Mouse (Mus musculus) T-helper 17 cell (primary cell): ENCODE measurements at regions not wholly inside any gene's neighbourhood (a gene's known extent, or its start where the extent isn't known, plus 50 kb on each side); places are given as distances from the start of the nearest gene placed in this dataset.
"Not testable (repeated sequence)": the region's sequence is repeated elsewhere in the genome, so short reads cannot be mapped to it uniquely, and the experiment has no call there.

Experiments used
- in situ Hi-C, 2 experiments: fragments of 300-600 bp; cut with MboI, MseI; formaldehyde crosslinking; loops; 1 replicate in 1 of 2; 2 replicates in 1 of 2; pipeline ENCODE4 v1.15.1; 2025; ENCODE audit warnings: high pct_unique_total_duplicates in 2 of 2

DNA sequence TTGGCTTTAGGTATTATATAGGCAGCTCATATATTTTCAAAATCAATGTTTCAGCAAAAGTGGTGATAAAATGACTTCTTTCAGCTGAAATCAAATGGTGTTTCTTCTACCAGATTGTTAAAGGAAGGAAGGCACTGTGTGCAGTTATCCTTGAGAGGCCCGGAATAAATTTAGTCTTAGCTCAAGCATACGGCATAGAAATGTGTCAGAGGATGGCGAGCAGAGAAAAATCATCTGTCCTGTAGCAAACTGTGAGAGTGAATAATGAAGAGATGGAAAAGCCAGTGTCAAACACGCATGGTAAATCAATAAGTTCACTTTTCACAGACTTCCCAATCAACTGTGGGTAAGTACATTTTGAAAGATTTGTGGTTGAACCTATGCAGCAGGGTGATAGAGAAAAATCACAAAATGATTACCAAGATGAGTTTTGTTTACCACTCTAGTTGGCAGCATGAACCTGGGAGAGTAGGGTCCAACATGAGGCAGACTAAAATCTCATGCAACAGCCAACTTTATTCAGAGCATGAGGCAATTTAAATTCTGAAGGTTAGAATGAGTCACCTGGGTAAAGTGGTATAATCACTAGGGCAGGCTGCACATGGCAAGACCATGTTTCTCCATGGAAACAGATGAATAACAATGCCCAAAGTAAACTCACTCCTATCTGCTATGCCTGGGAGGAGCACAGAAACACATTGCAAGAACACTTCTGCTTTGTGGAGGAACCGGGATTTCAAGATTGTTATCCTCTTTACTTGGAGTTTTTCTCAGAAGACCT is 55.7 kb downstream of the AI429214 start:
- in situ Hi-C loops = no loop called here

DNA sequence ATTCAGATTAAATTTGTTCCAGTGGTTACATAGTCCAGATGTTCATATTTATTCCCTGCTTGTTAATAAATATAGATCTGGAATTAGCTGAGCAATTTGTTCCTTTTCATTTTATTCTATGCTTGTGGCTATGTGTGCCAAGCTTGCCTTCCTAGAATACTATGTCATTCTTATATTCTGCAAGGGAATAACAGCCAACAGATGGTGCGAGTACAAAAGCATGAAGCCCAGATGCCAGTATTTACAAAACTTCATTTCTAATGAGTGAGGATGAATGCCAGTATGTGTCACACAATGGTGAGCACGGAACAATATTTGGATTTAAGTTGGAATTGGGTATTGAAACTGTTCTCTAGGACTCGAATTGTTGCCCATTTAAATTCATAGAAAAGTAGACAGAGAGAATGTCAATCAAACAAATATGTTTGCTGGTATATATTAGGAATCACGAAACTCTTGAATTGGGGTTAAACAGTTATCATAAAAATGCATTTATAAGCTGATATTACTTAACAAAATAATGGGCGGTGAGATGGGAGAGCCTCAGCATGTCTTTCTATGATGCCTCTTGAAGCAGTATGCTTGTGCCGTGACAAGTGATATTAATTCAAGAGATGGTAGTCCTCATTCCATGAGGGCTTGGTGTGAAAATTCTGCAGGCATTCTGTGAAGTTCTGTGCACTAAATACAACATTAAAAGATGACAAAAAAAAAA is 56.7 kb downstream of the AI429214 start:
- in situ Hi-C loops = loop anchor here in 1 of 2 experiments (25.0 kb wide), 1 partner anchor 663 kb away; no protein-coding TSS in a partner anchor

DNA sequence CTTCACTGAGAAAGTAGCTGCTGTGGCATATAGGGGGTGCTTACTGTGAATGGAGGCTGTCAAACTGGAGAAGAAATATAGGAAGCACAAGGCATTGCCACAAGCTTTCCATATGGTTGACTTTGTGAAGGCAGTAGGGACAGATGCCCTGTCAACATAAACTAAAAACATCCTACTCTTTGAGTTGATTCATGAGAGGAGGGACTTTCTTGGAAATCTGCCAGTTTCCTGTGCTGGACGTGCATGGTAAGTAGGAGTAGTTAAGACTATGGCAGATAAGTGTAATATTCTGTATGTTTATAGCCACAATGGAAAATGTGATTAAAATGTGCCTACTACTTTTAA is 57.3 kb downstream of the AI429214 start:
- in situ Hi-C loops = loop anchor here in 1 of 2 experiments (25.0 kb wide), 1 partner anchor 663 kb away; no protein-coding TSS in a partner anchor

DNA sequence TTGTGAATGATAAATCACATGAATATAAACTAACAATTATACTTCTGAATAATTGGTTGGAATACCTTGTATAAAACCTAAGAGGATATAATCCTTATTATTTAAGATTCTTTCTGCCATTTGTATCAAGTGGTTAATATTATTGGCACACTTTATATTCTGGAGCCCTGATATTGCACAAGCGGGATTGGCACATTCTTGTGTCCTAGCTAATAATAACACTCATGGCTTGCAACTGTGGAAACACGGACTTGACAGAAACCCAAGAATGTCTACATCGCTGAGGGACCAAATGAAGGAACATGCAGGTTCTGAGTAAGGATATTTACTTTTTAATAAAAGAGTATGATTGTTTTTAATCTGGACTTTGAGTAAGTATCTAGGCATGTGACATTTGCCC is 63.0 kb downstream of the AI429214 start:
- in situ Hi-C loops = loop anchor here in 1 of 2 experiments (5.0 to 25.0 kb wide), 2 partner anchors 219 to 669 kb away; no protein-coding TSS in a partner anchor

DNA sequence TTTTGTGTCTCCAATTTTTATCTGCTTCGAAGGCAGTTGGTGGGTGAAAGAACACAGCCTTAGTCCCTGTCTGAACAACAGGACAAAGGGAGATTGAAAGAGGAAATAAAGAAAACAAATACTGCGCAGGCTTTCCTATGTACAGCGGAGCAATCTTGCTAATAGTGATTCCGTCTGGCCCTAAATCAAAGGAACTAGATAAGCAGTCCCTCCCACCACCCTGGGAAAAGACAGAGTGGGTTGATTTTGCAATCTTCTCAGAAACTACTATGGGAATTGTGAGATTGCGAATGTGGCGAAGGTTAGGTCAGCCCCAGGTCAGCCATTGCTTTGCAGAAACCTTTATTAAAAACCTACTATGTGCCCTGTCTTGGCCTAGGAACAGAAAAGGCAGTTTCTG is 65.0 kb downstream of the AI429214 start:
- in situ Hi-C loops = loop anchor here in 1 of 2 experiments (5.0 to 25.0 kb wide), 2 partner anchors 221 to 671 kb away; no protein-coding TSS in a partner anchor

DNA sequence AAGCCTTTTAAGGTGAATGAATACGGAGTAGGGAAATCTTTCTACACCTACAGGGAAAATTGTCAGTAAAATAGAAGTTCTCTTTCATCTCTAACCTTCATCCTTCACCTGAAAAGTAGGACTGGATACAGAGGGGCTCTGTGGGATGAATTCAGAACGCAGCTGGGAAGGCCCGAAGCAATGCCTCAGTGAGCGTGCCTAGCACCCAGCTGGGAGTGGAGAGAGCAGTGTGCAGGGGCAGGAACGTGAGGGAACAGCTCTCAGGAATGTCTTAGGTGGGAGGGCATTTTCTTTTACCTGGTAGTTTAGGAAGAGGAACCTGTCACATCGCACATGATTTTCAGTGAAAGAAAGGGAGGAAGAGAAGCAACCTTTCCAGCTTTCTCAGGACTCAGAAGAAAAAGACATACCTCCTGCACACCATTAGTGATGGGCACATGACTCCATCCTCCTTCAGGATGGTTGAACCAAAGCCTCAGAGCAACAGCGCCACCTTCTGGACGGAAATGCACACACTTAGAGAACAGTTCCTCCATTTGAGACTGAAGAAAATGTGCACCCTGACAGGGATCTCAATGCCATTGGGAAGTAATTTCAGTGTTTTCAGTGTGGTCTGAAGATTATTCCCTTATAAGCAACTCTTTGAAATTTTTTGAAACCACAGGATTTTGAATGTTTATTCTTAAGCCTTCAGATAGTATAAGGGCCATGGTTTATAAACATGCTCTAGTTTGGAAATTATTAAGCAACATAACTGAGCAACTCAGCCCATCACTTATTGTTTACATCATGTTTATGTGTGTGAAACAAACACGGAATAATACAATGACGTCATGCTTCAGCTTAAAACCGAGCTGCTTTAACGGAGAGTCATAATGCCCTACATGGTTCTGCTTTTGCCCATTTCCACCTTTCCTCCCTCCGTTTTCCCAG is 68.9 kb downstream of the AI429214 start:
- in situ Hi-C loops = loop anchor here (5.0 to 25.0 kb wide), 5 partner anchors 230 to 700 kb away; no protein-coding TSS in a partner anchor

DNA sequence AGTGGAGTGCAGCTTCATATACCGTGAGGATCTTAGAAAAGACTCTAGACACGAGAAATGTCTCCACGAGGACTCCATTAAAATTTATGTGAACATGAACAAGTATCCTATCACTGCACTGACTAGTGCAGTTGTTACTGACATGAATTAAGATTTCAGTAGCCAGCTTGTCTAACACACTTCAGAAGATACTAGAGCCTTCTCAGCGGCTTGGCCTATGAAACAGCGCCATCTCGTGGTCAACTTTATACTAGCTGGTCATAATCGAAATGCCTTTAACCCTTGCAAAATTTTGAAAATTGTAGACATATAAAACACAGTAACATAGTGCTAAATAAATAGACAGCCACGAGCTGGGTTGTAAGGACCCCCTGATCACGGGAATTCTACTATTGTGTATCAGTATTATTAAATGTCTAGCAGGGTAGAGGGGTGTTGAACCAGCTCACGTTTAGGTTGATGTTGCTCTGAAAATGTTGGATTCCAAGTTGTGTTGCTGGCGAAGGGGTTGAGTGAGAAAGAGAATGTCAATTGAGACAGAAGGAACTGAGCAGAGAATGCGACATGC is 70.4 kb downstream of the AI429214 start:
- in situ Hi-C loops = loop anchor here (5.0 to 25.0 kb wide), 5 partner anchors 232 to 702 kb away; no protein-coding TSS in a partner anchor

DNA sequence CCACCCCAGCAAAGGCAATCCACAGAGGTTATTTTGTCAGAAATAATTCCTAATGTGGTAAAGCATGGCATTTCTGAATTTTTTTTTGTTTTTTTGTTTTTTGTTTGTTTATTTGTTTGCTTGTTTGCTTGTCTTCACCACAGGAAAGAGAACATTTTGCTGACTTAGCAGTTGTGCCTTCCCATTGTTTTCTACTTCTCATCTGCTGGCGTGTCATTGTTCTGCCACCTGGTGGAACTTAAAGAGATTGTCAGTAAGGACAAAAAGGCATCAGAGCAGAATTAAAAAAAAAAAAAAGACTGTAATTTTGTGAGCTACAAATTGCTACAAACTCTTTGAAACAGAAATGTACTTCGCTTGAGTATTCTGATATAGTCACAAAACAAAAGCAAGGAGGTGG is 79.5 kb downstream of the AI429214 start:
- in situ Hi-C loops = loop anchor here in 1 of 2 experiments (25.0 kb wide), 1 partner anchor 686 kb away; no protein-coding TSS in a partner anchor

DNA sequence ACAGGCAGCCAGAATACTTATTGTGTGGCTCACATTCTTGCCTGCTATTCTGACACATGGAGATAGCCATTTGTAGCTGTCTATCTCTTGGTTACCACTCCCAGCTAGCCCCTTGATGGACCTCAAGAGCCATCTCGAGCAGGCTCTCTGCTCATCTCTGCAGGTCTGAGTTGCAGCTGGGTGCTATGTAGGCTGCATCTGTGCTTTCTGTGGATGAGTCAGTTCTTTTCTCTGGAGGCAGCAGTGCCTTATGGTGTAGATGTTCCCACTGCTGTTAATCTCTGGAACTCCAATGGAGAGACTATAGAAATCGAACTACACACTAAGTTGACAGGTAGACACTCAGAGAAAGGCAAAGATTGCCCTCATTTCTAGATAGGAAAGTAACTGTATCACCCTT is 106.3 kb downstream of the AI429214 start:
- in situ Hi-C loops = no loop called here

DNA sequence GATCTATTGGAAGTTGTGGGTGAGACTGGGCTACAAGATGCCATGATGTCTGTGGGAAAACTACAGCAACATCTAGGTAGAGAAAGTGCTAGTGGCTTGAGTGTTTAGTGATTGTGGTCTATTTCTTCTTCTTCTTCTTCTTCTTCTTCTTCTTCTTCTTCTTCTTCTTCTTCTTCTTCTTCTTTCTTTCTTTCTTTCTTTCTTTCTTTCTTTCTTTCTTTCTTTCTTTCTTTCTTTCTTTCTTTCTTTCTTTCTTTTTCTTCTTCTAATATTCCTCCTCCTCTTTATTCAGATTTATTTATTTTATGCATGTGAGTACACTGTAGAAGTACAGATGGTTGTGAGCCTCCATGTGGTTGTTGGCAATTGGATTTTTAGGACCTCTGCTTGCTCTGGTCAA is 119.0 kb downstream of the AI429214 start:
- in situ Hi-C loops = not testable (repeated sequence)

DNA sequence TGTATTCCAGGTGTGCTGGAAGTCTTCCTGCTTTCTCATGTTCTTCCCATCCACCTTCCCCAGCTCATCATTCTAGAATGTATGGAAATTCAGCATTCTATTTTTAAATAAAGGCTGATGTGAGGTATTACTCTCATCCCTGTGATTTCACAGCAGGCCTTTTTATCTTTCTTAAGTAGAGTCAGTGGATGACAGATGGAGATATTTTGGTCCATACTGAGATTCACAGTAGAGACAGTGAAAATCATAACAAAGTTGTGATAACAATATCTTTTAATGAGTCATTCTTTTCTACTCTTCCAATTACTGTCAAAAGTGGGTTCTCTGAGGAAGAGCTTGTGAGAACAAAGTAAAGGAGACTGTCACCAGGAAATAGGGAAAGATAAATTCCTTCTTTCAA is 132.4 kb downstream of the AI429214 start:
- in situ Hi-C loops = loop anchor here in 1 of 2 experiments (25.0 kb wide), 1 partner anchor 1686 kb away; no protein-coding TSS in a partner anchor

DNA sequence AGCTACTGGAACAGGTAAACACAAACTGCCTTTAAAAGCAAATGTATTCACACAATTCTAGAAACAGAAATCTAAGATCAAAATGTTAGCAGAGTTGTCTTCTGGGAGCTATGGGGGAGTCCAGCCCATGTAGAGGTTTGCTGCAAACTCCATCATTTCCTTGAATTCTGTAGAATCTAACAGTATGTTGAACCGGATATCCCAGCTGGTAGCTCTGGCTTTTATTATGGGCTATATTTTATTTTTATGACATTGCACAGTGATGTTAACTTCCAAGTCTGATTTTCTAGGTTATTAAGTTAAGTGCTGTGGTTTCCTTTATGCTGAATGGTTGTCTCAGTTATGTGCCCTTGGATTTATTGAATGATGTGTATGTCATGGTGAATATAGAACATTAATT is 136.3 kb downstream of the AI429214 start:
- in situ Hi-C loops = loop anchor here in 1 of 2 experiments (25.0 kb wide), 1 partner anchor 1683 kb away; no protein-coding TSS in a partner anchor

DNA sequence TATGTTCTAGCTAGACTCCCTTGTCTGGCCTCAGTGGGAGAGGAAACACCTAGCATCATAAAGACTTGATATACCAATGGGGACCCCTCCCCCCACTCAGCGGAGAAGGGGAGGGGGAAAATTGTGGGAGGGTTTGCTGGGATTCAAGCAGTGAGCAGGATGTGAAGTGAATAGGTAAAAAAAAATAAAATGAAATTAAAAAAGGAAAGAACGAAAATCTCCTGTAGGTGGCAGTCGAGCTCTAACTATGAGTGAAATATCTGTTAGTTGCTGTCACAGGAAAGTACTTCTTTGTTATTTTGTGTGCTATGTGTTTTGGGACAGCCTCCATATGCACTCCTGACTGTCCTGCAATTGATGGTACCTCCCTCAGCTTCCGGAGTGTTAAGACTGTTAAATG is 138.6 kb downstream of the AI429214 start:
- in situ Hi-C loops = loop anchor here in 1 of 2 experiments (25.0 kb wide), 1 partner anchor 1680 kb away; no protein-coding TSS in a partner anchor

DNA sequence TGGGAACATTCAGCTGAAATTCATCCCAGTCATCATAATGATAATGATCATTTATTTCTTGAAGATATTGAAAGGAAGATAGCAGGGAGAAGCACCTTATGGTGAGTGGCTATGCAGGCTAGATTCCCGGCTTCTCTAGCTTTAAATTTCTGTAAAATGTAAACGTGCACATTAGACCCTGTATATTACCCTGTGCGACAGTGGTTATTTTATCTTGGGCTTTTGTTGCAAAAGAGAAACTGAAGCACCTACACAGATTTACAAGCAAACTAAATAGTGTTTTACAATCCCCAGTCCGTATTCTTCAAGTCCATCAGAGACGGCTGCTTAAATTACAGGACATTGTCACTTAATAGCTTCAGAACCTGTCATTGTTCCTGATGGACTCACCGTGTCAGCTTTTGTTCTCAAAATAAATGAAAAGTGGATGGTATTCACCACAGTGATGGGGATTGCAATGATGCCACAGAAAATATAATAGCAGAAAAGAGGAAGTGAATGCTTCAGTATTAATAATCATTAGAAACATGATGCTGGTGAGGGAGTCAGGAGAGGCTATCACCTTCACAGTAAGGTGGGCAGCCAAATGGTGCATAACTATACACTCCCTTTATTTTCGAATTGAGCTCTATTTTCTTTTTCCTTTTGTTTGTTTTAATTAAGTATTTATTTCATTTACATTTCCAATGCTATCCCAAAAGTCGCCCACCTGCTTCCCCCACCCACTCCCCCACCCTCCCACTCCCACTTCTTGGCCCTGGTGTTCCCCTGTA is 141.0 kb downstream of the AI429214 start:
- in situ Hi-C loops = loop anchor here in 1 of 2 experiments (25.0 kb wide), 1 partner anchor 1678 kb away; no protein-coding TSS in a partner anchor

DNA sequence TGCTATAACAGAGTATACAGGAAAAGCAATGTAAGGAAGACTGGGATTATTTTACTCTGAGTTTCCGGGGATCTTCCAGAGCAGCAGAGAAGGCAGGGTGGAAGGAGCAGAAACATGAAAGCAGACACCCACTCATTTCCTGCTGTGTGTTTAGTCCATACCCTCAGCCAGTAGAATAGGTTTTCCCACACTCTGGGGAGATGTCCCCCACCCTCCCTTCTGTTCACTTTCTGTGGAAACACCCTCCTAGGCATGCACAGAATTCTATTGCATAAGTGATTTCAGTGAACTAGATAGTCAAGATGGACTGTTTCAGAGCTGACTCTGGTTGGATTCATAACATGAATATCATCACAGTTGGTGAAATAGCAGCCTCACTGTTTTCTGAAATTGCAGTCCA is 156.9 kb downstream of the AI429214 start:
- in situ Hi-C loops = no loop called here

DNA sequence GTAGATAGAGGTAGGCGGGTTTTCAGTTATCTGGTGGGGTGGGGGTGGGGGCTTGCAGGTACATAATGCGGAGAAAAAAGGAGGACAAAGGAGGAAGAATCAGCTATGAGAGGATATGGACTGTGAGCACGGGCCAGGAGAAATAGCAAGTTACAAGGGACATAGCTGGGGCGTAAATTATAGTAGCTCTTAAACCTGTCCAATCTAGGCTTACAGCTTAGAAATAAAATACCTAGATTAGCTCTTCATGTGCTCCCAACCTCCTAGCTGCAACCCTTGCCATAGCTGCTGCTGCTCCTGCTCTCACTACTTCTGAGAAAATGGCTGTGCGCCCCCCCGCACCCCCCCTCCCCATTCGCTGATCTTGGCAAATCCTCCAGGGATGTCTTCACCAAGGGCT is 161.0 kb downstream of the AI429214 start:
- in situ Hi-C loops = no loop called here

DNA sequence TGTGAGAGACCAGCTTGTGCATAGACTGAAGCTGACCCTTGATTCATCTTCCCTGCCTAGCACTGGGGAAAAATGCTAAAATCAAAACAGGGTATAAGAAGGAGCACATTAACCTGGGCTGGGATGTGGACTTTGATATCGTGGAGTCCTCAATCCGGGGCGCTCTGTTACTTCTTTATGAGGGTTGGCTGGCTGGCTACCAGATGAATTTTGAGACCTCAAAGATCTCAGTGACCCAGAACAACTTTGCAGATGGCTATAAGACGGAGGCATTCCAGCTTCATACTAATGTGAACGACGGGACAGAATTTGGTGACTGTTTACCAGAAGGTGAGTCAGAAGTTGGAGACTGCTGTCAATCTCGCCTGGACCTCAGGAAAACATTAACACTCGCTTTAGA is 161.5 kb downstream of the AI429214 start:
- in situ Hi-C loops = no loop called here

DNA sequence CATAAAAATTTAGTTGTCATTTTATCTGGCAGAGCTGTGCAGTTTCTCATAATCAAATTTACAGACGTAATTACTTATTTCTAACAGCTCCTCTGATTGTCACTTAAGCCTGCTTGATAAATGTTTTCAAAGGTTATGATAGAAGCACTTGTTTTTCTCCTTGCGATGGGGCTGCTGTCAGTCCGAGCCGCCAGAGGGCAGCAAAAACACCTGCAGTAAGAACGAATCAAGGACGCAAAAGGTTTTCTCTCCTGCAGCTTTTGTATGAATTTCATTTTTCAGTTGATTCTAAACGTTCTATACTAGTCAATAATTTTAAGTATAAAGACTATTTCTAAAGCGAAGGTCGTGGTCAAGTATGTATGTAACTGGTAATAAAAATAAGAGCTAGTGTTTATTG is 166.1 kb downstream of the AI429214 start:
- in situ Hi-C loops = no loop called here

DNA sequence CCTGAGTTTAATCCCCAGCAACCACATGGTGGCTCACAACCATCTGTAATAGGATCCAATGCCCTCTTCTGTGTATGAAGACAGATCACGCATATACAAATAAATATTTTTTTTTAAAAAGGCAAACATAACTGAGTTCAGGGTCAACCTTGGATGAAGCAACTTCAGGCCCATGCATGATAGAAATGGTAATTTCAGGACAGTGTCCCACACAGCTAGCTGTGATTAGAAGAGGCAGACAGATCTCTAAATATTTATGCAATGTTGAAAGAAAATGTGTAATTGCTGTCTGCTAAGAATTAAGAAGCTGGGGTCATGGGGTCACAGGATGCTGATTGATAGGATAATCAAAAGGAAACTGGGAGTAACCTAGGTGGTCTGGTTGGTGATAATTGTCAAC is 203.5 kb downstream of the AI429214 start:
- in situ Hi-C loops = no loop called here

DNA sequence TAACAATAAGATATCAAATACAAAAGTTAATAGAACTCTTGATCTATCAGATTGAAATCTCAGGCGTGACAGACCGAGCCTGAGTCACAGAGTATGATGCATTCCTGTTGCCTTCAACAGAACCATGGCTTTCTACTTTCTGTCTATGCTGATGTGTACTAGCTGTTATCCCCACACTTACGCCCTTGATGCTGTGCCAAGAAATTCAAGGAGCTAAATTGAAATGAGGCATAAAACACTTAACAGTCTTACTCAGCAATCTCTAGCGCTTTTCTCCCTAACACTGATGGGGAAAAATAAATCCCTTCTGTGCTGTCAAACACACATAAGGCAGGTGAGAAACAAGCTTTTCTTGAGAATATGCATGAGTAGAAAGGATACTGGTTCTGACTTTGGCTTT is 222.5 kb downstream of the AI429214 start:
- in situ Hi-C loops = no loop called here
